Mouse (Mus musculus) megakaryocyte progenitor cell, adult 5-6 weeks (primary cell): ENCODE results near the gene Gm11007. TPM values are rescaled to one million over a fixed set of nuclear protein-coding genes. Genes with fewer than 3 reads are reported as not detected.
"Not testable (repeated sequence)": the region's sequence is repeated elsewhere in the genome, so short reads cannot be mapped to it uniquely, and the experiment has no call there.

ENCODE experiments used
- ATAC-seq: replicated peaks from 2 replicates; pipeline ENCODE4 v1.8.0; 2016; ENCODE audit warnings: mild to moderate bottlenecking, moderate TSS enrichment, inconsistent platforms; ENCODE audit not compliant: poor library complexity
- total RNA-seq, 2 experiments: library from RNA; stranded (forward) in 1 of 2; stranded (reverse) in 1 of 2; fragments of 157-497, 149-512 nt in 1 of 2; fragments of 200-1000 nt in 1 of 2; gene quantifications; 2 replicates each; pipeline versions ENCODE4 v1.2.3 to v1.2.4; 2015 to 2017

Gm11007 gene
- total RNA-seq (2015) (not detected in 2 replicates), total RNA-seq (2017) (0.04 and 34.4 TPM in 2 replicates)

DNA sequence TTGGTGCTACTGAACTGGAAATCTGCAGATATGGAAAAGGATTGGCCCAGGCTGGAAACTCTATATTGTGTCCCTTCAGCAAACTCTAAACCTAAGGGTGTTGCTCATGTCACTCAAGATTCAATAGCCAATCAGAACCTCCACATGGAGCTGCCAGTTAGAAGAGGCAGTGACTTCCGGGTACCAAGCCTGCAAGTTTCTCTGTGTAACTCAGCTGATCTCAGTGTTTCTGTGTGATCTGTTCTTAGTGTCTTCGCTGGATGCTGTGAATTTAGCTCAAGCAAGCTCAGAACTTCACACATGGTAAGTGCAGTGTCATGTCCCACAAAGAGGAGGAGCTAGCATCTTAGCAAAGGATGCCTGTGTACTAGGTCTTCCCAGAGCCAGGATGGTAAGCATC lies at the start of gene Gm11007:
Gene Gm11007 (plus strand): TSS at position 301 of the 400 bp plus-strand sequence.
- not testable (repeated sequence) for ATAC-seq

Other genes with a start within 250 kb of the Gm11007 start
- 6.5 and 13.7 TPM in 2 replicates for gene Gm4724, start 208.2 kb upstream of the Gm11007 start, total RNA-seq (2015)
- gene Gm4724, start 208.2 kb upstream of the Gm11007 start, total RNA-seq (2017), result 7.0 and 10.1 TPM in 2 replicates
- 6.9 and 10.7 TPM in 2 replicates for gene Zfp965, start 174.0 kb upstream of the Gm11007 start, total RNA-seq (2015)
- gene Zfp965, start 174.0 kb upstream of the Gm11007 start, total RNA-seq (2017), result 5.8 and 13.0 TPM in 2 replicates
- gene Zfp969, start 59.7 kb downstream of the Gm11007 start, total RNA-seq (2015), result 12.8 and 20.9 TPM in 2 replicates
- gene Zfp969, start 59.7 kb downstream of the Gm11007 start, total RNA-seq (2017), result 7.1 TPM in 1 of 2 replicates, not detected in the other
- gene Gm2007, start 97.6 kb downstream of the Gm11007 start, total RNA-seq (2015), result not detected in 2 replicates
- 0.04 and 34.4 TPM in 2 replicates for gene Gm2007, start 97.6 kb downstream of the Gm11007 start, total RNA-seq (2017)
- 4.8 and 15.4 TPM in 2 replicates for gene Gm14288, start 157.1 kb downstream of the Gm11007 start, total RNA-seq (2015)
- 8.4 and 13.7 TPM in 2 replicates for gene Gm14288, start 157.1 kb downstream of the Gm11007 start, total RNA-seq (2017)
- 12.9 and 19.7 TPM in 2 replicates for gene Gm6710, start 225.2 kb downstream of the Gm11007 start, total RNA-seq (2015)
- gene Gm6710, start 225.2 kb downstream of the Gm11007 start, total RNA-seq (2017), result 10.1 and 10.2 TPM in 2 replicates